Mouse (Mus musculus): ENCODE measurements at regions not wholly inside any gene's neighbourhood (a gene's known extent, or its start where the extent isn't known, plus 50 kb on each side); places are given as distances from the start of the nearest gene placed in this dataset.

DNA sequence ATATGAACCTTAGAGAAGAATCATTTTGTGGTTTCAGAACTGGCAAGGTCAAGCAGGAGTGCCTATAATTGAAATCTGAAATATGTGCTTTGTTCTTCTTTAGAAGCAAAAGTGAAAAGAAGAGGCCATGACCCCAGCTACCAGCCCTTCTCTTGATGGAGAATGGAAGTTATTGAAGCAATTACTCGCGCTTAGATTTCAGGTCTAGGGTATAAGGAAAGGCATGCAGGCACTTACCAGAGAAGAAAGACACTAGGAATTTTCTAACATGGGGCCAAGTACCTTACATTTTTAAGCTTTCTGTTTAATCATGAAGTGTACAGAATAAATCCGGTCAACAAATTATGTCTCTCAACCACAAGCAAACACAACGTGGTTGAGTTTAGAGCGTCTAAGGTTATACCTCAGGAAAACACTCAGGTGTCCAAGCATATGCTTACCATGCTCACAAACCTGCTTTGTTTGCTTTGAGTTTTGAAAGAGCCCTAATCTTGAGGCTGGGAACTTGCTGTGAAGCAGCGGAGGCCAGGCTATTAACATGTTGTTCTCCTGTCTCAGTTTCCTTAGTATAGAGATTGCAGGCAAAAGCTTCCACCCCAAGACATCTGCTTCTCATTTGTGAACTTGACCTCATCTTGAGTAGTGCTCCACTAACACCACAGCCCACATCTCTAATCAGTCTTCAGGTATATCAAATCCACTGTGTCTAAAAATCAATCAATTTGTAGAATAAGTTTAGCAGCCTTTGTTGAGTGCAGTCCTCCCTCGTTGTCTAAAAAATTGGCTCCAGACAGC is 251.4 kb upstream of the C9orf72 start:
- TF ChIP-seq CTCF (IDR thresholded peaks at IDR 0.05) (no peak), EP300 (IDR thresholded peaks at IDR 0.05) (no peak)

All from lung, postnatal 0 days (tissue).